Mouse (Mus musculus): Measurements from ENCODE around the gene Pcdh7.

GRCm38 (mm10) chr5:58172218-58172617 lies 454.5 kb downstream of the Pcdh7 start:
- no peak for TF ChIP-seq CTCF (IDR thresholded peaks at IDR 0.05; ENCODE audit: low read depth, low read length)
- no peak for TF ChIP-seq POLR2A (IDR thresholded peaks at IDR 0.05; ENCODE audit: extremely low read depth, insufficient read depth, low read length)

All from liver, adult 2 months (tissue).